Mouse (Mus musculus): Measurements from ENCODE around the gene Disp1. TPM values are rescaled to one million over a fixed set of nuclear protein-coding genes. Genes with fewer than 3 reads are reported as not detected.
A peak's percentile ranks its signal among the peaks of the same experiment; 100 is the strongest.

Disp1 gene
- polyA plus RNA-seq, 1 experiment from 2014 or later, result 9.6 TPM

GRCm38 (mm10) chr1:183052663-183053062 is 168.7 kb downstream of the Disp1 start:
- 80% methylated on average over 7 of the region's 7 CpGs for WGBS
- Histone ChIP-seq H3K9ac (no peak overlapping the region), H3K4me3 (no peak overlapping the region), H3K27ac (no peak overlapping the region), H3K27me3 (replicated peaks) (no peaks in the 10 kb centered on the region; the same call in 1 of the 2 replicates), H3K9me3 (no peaks in the 10 kb centered on the region), H3K4me2 (no peak overlapping the region), H3K4me1 (0 out of 2 replicates have a peak, but pooled peaks cover 4% of the 10 kb centered on the region), H3K36me3 (replicated peaks) (no peaks in the 10 kb centered on the region)
- no peak for ATAC-seq (replicated peaks)

DNA sequence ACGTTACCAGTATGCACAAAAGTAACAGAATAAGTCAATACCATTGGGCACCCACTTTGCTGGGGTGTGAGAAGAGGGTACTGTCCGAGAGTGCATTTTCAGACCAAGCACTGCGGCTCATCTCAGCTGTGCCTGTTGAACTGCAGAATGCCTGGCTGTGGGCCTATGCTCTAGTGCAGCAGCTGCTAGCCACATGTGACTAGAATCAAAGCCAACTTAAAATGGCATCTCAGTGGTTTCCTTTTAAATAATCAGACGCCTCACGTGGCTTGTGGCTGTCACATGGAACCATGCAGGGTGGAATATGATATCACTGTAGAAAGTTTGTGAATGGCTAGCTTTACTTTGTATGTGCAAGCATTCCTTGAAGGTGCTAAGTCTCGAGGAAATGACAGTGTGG is 172.0 kb downstream of the Disp1 start:
- H3K9ac ChIP-seq, result no peak overlapping the region
- H3K9me3 ChIP-seq, result no peaks in the 10 kb centered on the region
- WGBS, result 72% methylated on average over 6 of the region's 6 CpGs
- no peak for ATAC-seq (replicated peaks)
- no peak overlapping the region for H3K27ac ChIP-seq
- H3K4me1 ChIP-seq, result peaks cover 14% of the 10 kb centered on the region
- H3K4me2 ChIP-seq, result no peak overlapping the region
- no peak overlapping the region for H3K4me3 ChIP-seq
- peaks cover 5% of the 10 kb centered on the region; the same call in 1 of the 2 replicates for H3K27me3 ChIP-seq (replicated peaks)
- H3K36me3 ChIP-seq (replicated peaks), result no peaks in the 10 kb centered on the region

DNA sequence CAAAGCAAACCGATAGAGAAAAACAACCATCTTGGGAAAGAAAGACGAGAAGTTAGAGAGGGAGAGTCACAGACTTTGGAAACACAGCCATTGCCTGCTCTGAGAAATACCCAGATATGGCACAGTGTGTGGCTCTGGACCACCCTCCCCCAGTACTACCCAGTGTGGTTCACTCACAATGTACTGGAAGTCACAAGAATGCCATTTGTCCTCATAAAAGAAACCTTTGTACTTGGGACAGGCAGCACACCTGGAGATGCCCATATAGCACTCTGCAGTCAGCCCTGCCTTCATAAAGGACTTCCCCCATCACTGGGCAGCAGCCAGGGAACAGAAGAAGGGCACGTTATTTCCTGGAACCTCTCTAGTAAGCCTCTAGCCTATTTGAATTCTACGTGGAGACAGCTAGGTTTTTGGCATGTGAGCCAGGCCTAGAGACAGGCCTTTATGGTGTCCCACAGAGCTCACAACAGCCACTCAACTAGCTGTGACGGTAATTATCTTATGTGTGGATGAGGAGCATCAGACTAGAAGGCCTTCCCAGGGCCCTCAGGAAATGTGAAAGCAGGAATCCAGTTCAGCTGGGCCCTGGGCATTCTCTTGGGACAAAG is 173.3 kb downstream of the Disp1 start:
- no peak overlapping the region for H3K9ac ChIP-seq
- peaks cover 14% of the 10 kb centered on the region for H3K4me1 ChIP-seq
- no peaks in the 10 kb centered on the region for H3K9me3 ChIP-seq
- no peak overlapping the region for H3K4me2 ChIP-seq
- no peaks in the 10 kb centered on the region for H3K36me3 ChIP-seq (replicated peaks)
- H3K4me3 ChIP-seq, result no peak overlapping the region
- 0 out of 2 replicates have a peak, but pooled peaks have one; percentile 32 for ATAC-seq (replicated peaks)
- peaks cover 8% of the 10 kb centered on the region; the same call in 1 of the 2 replicates for H3K27me3 ChIP-seq (replicated peaks)
- WGBS, result 55% methylated on average over 5 of the region's 5 CpGs
- 0 out of 2 replicates have a peak overlapping the region, but pooled peaks have one; percentile 10 for H3K27ac ChIP-seq

GRCm38 (mm10) chr1:183047191-183047912 is 174.0 kb downstream of the Disp1 start:
- H3K36me3 ChIP-seq (replicated peaks), result no peaks in the 10 kb centered on the region
- H3K9ac ChIP-seq, result no peak overlapping the region
- H3K9me3 ChIP-seq, result no peaks in the 10 kb centered on the region
- H3K4me2 ChIP-seq, result no peak overlapping the region
- no peak; the same call in 1 of the 2 replicates for ATAC-seq (replicated peaks)
- WGBS, result 49% methylated on average over 7 of the region's 7 CpGs
- H3K27me3 ChIP-seq (replicated peaks), result peaks cover 8% of the 10 kb centered on the region; the same call in 1 of the 2 replicates
- no peak overlapping the region for H3K27ac ChIP-seq
- no peak overlapping the region for H3K4me3 ChIP-seq
- H3K4me1 ChIP-seq, result peaks cover 14% of the 10 kb centered on the region

- WGBS, result 26% methylated on average over 12 of the region's 12 CpGs
- no peak overlapping the region for H3K4me3 ChIP-seq
- H3K27me3 ChIP-seq (replicated peaks), result peaks cover 8% of the 10 kb centered on the region; the same call in 1 of the 2 replicates
- H3K4me1 ChIP-seq, result peaks cover 14% of the 10 kb centered on the region
- H3K36me3 ChIP-seq (replicated peaks), result no peaks in the 10 kb centered on the region
- no peak overlapping the region for H3K27ac ChIP-seq
- H3K9me3 ChIP-seq, result no peaks in the 10 kb centered on the region
- H3K4me2 ChIP-seq, result no peak overlapping the region
- H3K9ac ChIP-seq, result no peak overlapping the region
- no peak for ATAC-seq (replicated peaks)
Measured at GRCm38 (mm10) chr1:183046081-183046480, 175.2 kb downstream of the Disp1 start.

DNA sequence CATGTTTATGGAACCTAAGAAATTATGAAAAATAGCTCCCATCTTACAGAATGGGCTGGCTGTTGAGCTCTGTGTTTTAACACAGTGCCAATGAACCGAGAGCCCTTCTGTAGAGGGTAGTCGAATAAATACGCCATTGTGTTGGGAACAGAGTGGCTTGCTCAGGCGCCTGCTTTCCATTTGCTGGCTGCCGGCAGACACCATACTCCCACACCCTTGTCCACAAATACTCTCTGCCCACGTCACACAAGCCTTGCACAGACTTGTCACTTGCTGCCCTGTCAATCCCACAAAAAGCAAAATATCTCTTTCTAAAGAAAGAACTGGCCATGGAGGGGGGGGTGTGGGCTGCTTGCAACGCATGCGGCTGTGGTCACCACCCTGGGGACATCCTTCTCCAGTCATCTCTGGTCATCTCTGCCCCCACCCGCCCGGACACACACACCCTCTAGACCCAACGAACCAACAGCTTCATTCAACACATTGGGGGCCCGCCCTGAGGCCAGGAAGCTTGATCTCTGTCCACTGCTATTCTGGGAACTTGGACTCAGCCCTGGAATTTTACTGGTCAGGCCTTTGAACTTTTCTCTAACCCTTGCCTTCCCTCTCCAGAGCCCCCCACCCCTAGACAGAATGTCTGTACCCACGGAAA is 178.0 kb downstream of the Disp1 start:
- H3K36me3 ChIP-seq (replicated peaks), result no peaks in the 10 kb centered on the region
- H3K27ac ChIP-seq, result no peak overlapping the region
- no peak overlapping the region for H3K9ac ChIP-seq
- H3K9me3 ChIP-seq, result no peaks in the 10 kb centered on the region
- H3K27me3 ChIP-seq (replicated peaks), result peaks cover 13% of the 10 kb centered on the region; the same call in 1 of the 2 replicates
- 83% methylated on average over 13 of the region's 13 CpGs for WGBS
- H3K4me3 ChIP-seq, result no peak overlapping the region
- no peak overlapping the region for H3K4me2 ChIP-seq
- ATAC-seq (replicated peaks), result no peak
- peaks cover 14% of the 10 kb centered on the region for H3K4me1 ChIP-seq

DNA sequence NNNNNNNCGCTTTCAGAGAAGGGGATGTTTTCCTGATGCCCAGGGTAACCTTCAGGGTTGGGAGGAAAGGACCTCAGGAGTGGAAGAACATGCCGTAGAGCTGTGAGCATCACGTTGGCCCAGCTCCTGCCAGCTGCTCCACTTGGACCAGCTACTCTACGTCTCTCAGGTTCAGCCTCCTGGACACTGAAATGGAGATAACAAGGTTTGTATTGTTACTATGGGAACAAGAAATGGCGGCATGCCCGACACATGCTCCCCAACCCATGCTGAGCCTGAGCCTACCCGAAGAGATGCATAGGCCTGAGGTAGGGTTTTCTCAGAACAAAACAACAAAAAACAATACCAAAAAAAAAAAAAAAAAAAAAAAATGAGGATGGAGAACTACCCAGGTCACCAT is 179.6 kb downstream of the Disp1 start:
- 74% methylated on average over 6 of the region's 7 CpGs for WGBS
- Histone ChIP-seq H3K4me3 (no peak overlapping the region), H3K27me3 (replicated peaks) (peaks cover 13% of the 10 kb centered on the region; the same call in 1 of the 2 replicates), H3K4me2 (no peak overlapping the region), H3K9me3 (no peaks in the 10 kb centered on the region), H3K36me3 (replicated peaks) (no peaks in the 10 kb centered on the region), H3K9ac (no peak overlapping the region), H3K4me1 (peaks cover 2% of the 10 kb centered on the region; the same call in 1 of the 2 replicates), H3K27ac (no peak overlapping the region)
- no peak for ATAC-seq (replicated peaks)

GRCm38 (mm10) chr1:183040847-183041382 is 180.4 kb downstream of the Disp1 start:
- Histone ChIP-seq H3K27ac (no peak overlapping the region), H3K4me3 (no peak overlapping the region), H3K9me3 (no peaks in the 10 kb centered on the region), H3K27me3 (replicated peaks) (peaks cover 13% of the 10 kb centered on the region; the same call in 1 of the 2 replicates), H3K4me2 (no peak overlapping the region), H3K36me3 (replicated peaks) (no peaks in the 10 kb centered on the region), H3K9ac (no peak overlapping the region), H3K4me1 (no peaks in the 10 kb centered on the region)
- no peak for ATAC-seq (replicated peaks)
- 82% methylated on average over 11 of the region's 11 CpGs for WGBS

- H3K9me3 ChIP-seq, result no peaks in the 10 kb centered on the region
- H3K27ac ChIP-seq, result no peak overlapping the region
- H3K4me3 ChIP-seq, result no peak overlapping the region
- H3K9ac ChIP-seq, result no peak overlapping the region
- ATAC-seq (replicated peaks), result no peak
- H3K36me3 ChIP-seq (replicated peaks), result no peaks in the 10 kb centered on the region
- peaks cover 13% of the 10 kb centered on the region; the same call in 1 of the 2 replicates for H3K27me3 ChIP-seq (replicated peaks)
- 52% methylated on average over 6 of the region's 6 CpGs for WGBS
- H3K4me1 ChIP-seq, result no peaks in the 10 kb centered on the region
- H3K4me2 ChIP-seq, result no peak overlapping the region
Measured at GRCm38 (mm10) chr1:183039881-183040708, 181.2 kb downstream of the Disp1 start.

GRCm38 (mm10) chr1:183039404-183039803 is 181.9 kb downstream of the Disp1 start:
- 86% methylated on average over 7 of the region's 7 CpGs for WGBS
- no peaks in the 10 kb centered on the region for H3K36me3 ChIP-seq (replicated peaks)

More at GRCm38 (mm10) chr1:183039404-183039803, 181.9 kb downstream of the Disp1 start:
- peaks cover 10% of the 10 kb centered on the region; the same call in 1 of the 2 replicates for H3K27me3 ChIP-seq (replicated peaks)
- no peak overlapping the region for H3K4me3 ChIP-seq
- ATAC-seq (replicated peaks), result no peak
- no peaks in the 10 kb centered on the region for H3K9me3 ChIP-seq
- H3K27ac ChIP-seq, result no peak overlapping the region
- no peak overlapping the region for H3K4me2 ChIP-seq
- no peaks in the 10 kb centered on the region for H3K4me1 ChIP-seq
- no peak overlapping the region for H3K9ac ChIP-seq
